Mouse (Mus musculus) megakaryocyte, embryonic 14.5 days (primary cell): ENCODE data around the gene Gm21969.

Source experiments
- FLI1 ChIP-seq: IDR thresholded peaks from 2 replicates; pipeline ENCODE4 v1.6.1; 2012; ENCODE audit warnings: low read length, inconsistent platforms, mixed read lengths
- GATA1 ChIP-seq: IDR thresholded peaks from 3 replicates; pipeline ENCODE4 v1.6.1; 2012; ENCODE audit warnings: mixed read lengths, low read length, inconsistent platforms, borderline replicate concordance

DNA sequence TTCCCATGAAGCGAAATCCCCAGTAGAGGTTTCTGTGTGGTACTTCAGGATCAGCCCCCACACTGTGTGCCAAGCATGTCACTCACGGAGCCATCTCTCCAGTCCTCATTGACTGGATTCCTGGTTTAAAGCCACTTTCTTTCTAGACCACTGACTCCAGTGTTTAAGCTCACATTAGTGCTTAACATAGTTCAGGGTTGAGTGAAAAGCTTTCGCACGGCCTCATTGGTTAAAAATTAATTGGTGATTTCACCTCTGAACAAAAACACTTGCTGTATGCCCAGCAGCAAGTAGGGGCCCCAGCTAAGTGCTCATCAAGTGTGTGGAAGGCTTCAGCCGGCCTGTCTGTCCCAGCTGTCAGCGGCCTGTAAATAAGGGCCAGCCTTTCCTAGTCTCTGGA lies 64.6 kb downstream of the Gm21969 start:
- TF ChIP-seq GATA1 (no peak), FLI1 (no peak)
